Mouse (Mus musculus): ENCODE measurements around the gene Tshz3. TPM values are rescaled to one million over a fixed set of nuclear protein-coding genes. Genes with fewer than 3 reads are reported as not detected.

Gene Tshz3
- total RNA-seq, 4 experiments from 2014 or later: 4.4 to 7.5 (median 5.4) TPM

GRCm38 (mm10) chr7:36786713-36787421, 88.9 kb downstream of the Tshz3 start:
- no peak for DNase-seq

GRCm38 (mm10) chr7:36796392-36797187, 98.7 kb downstream of the Tshz3 start:
- DNase-seq: no peak
